Mouse (Mus musculus): ENCODE results near the gene Acadvl. TPM values are rescaled to one million over a fixed set of nuclear protein-coding genes. Genes with fewer than 3 reads are reported as not detected.

Gene Acadvl
- polyA plus RNA-seq, 2 experiments from 2014 or later, result 124 to 181 TPM

- ATAC-seq, result no peak
Measured at GRCm38 (mm10) chr11:69976271-69976670, 38.9 kb downstream of the Acadvl start.

DNA sequence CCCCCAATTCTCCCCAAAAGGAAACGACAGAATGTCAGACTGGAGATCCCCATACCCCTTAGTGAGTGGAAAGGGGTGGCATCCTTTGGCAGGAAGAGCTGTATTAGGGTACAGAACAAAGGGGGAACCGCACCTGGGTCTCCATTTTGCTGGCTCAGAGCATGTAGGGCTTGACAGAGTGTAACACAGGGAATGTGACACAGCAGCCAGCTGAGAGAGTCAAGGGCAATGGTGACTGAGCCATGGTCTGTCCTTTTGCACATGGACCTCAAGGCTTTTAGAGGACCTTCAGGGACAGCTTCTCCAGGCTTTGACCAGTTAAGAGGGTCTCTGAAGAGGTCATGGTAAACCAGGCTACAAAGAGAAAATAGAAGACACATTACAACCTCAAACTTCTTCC lies 40.3 kb downstream of the Acadvl start:
- ATAC-seq, result no peak

DNA sequence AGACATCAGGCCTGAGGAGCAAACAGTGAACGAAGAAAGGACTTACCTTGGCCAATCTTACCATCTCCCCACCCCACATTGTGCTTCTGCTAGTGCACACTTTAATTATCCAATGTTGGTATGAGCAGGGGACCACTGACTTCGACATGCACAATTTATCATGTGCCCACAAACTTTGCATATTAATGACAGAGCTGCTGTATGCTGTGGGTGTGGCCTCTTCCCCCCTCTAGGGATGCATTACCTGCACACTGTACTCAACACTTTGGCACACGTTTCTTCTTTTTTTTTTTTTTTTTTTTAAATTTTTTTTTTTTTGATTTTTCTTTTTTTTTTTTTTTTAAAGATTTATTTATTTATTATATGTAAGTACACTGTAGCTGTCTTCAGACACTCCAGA lies 44.4 kb downstream of the Acadvl start:
- ATAC-seq, result no peak

DNA sequence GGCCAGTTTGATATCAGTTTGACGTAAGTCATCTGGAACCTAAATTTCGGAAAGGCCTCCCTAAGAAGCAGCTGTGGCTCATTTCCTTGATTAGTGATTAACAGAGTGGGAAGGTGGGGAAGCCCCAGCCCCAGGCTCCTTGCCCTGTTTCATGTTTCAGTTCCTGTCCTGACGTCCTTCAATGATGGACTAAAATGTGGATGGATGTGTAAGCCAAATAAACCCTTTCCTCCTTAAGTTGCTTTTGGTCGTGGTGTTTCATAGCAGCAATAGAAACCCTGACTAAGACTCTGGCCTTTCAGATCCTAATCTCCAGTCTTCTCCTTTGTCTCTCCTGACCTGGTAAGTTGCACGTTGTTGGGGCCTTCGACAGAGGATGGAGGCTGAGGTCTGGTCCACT lies 45.0 kb downstream of the Acadvl start:
- no peak for ATAC-seq

GRCm38 (mm10) chr11:69968793-69969192 lies 46.4 kb downstream of the Acadvl start:
- no peak for ATAC-seq

- ATAC-seq, result no peak
Measured at GRCm38 (mm10) chr11:69966860-69967517, 48.2 kb downstream of the Acadvl start.

DNA sequence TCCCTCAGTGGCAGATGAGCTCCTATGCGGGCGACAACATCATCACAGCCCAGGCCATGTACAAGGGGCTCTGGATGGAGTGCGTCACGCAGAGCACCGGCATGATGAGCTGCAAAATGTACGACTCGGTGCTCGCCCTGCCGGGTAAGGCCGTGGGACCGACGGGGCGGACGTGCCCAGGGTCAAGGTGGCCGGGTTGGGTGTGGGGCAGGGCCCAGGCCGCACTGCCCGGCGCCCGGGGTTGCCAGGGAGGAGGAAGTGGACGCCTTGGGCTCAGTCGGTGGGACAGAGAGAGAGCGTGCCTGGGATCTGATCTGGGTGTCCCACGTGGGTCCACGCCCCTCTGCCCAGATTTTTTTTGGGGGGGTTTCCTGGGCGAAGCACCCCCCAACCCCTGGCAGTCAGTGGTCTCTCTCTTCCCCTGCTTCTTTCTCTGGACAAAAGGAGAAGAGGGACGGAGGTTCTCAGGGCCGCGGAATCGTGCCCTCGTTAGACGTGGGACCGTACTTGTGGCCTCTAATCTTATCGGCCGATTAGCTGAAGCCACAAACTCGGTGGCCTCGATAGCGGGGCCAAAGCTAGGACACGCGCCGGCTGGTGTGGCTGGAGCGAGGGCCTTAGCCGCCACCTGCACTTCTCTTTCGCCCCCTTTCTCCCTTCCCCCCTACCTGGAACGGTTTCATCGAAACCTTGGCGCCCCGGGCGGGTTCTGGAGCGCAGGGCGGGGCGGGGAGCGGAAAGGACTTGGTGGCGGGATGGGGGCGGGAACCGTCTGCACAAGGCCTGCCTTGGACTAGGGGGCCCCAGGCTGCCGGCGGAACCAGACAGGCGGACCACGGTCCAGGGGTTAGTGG lies 49.0 kb downstream of the Acadvl start:
- no peak for ATAC-seq

GRCm38 (mm10) chr11:69965271-69966005 lies 49.8 kb downstream of the Acadvl start:
- no peak for ATAC-seq

- ATAC-seq, result no peak
Measured at GRCm38 (mm10) chr11:69964650-69965270, 50.5 kb downstream of the Acadvl start, which contains the start of gene Cldn7. Gene Cldn7, plus strand, starts transcription at chr11:69964779.

GRCm38 (mm10) chr11:69961841-69962240 lies 53.4 kb downstream of the Acadvl start:
- ATAC-seq, result no peak

DNA sequence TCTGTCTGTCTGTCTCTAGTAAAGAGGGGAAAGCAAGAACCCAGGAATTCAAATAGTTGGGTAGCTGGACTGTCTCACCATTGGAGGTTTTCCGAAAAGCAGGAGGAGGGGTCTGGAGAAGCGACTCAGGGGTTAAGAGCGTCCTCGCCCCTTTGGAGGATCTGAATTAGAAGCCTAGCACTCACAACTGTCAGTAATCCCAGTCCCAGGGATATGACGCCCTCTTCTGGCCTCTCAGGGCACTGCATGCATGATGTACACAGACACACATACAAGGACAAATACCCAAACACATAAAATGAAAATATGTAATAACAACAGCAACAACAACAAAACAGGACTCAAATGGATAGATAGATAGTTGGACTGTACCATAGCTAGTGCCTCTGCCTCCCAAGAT lies 54.6 kb downstream of the Acadvl start:
- no peak for ATAC-seq

Other genes starting within 250 kb of the Acadvl start
- gene Zbtb4, start 249.5 kb downstream of the Acadvl start, polyA plus RNA-seq (2017; shearing (Covaris generic)), result 10 to 100 TPM; 11.2 to 11.8 TPM
- gene Chrnb1, start 219.5 kb downstream of the Acadvl start, polyA plus RNA-seq (2017; shearing (Covaris generic)), result 1 to 10 TPM; 2.9 to 4.5 TPM
- gene Fgf11, start 213.6 kb downstream of the Acadvl start, polyA plus RNA-seq (2017; shearing (Covaris generic)), result not detected
- not detected for gene Tmem102, start 209.8 kb downstream of the Acadvl start, polyA plus RNA-seq (2017; shearing (Covaris generic))
- not detected for gene Gm39566, start 200.1 kb downstream of the Acadvl start, polyA plus RNA-seq (2017; shearing (Covaris generic))
- gene Spem2, start 196.9 kb downstream of the Acadvl start, polyA plus RNA-seq (2017; shearing (Covaris generic)), result not detected
- under 1 TPM in 1 of 2 experiments, not detected in 1; 0.42 TPM for gene Spem1, start 193.2 kb downstream of the Acadvl start, polyA plus RNA-seq (2017; shearing (Covaris generic))
- gene Nlgn2, start 177.6 kb downstream of the Acadvl start, polyA plus RNA-seq (2017; shearing (Covaris generic)), result 1 to 10 TPM; 1.1 to 1.2 TPM
- gene Tmem256, start 176.9 kb downstream of the Acadvl start, polyA plus RNA-seq (2017; shearing (Covaris generic)), result 100 to 1,000 TPM in 1 of 2 experiments, 10 to 100 TPM in 1; 93.2 to 114 TPM
- gene Plscr3, start 169.0 kb downstream of the Acadvl start, polyA plus RNA-seq (2017; shearing (Covaris generic)), result 10 to 100 TPM; 22.4 to 33.5 TPM
- not detected for gene Tnk1, start 156.7 kb downstream of the Acadvl start, polyA plus RNA-seq (2017; shearing (Covaris generic))
- not detected for gene Tmem95, start 137.4 kb downstream of the Acadvl start, polyA plus RNA-seq (2017; shearing (Covaris generic))
- gene Kctd11, start 134.0 kb downstream of the Acadvl start, polyA plus RNA-seq (2017; shearing (Covaris generic)), result 1 to 10 TPM in 1 of 2 experiments, not detected in 1; 1.1 TPM
- 100 to 1,000 TPM; 256 to 383 TPM for gene Acap1, start 119.9 kb downstream of the Acadvl start, polyA plus RNA-seq (2017; shearing (Covaris generic))
- gene 2810408A11Rik, start 114.4 kb downstream of the Acadvl start, polyA plus RNA-seq (2017; shearing (Covaris generic)), result 1 to 10 TPM; 1.6 to 2.0 TPM
- 1 to 10 TPM; 8.3 to 9.1 TPM for gene Neurl4, start 114.3 kb downstream of the Acadvl start, polyA plus RNA-seq (2017; shearing (Covaris generic))
- gene Gps2, start 101.5 kb downstream of the Acadvl start, polyA plus RNA-seq (2017; shearing (Covaris generic)), result 100 to 1,000 TPM; 120 to 134 TPM
- 1,000 to 10,000 TPM; 1,067 to 1,377 TPM for gene Eif5a, start 93.5 kb downstream of the Acadvl start, polyA plus RNA-seq (2017; shearing (Covaris generic))
- not detected for gene Ybx2, start 79.6 kb downstream of the Acadvl start, polyA plus RNA-seq (2017; shearing (Covaris generic))
- not detected for gene Slc2a4, start 67.2 kb downstream of the Acadvl start, polyA plus RNA-seq (2017; shearing (Covaris generic))
- not detected for gene Cldn7, start 50.6 kb downstream of the Acadvl start, polyA plus RNA-seq (2017; shearing (Covaris generic))
- 10 to 100 TPM; 21.1 to 25.4 TPM for gene Ctdnep1, start 34.3 kb downstream of the Acadvl start, polyA plus RNA-seq (2017; shearing (Covaris generic))
- 10 to 100 TPM; 69.7 to 79.3 TPM for gene Elp5, start 32.9 kb downstream of the Acadvl start, polyA plus RNA-seq (2017; shearing (Covaris generic))
- 100 to 1,000 TPM; 282 to 355 TPM for gene Gabarap, start 24.3 kb downstream of the Acadvl start, polyA plus RNA-seq (2017; shearing (Covaris generic))
- gene Phf23, start 19.6 kb downstream of the Acadvl start, polyA plus RNA-seq (2017; shearing (Covaris generic)), result 10 to 100 TPM; 41.3 to 43.5 TPM
- gene Dvl2, start 14.8 kb downstream of the Acadvl start, polyA plus RNA-seq (2017; shearing (Covaris generic)), result 1 to 10 TPM; 4.0 to 4.6 TPM
- 10 to 100 TPM in 1 of 2 experiments, 1 to 10 TPM in 1; 9.4 to 17.1 TPM for gene Dlg4, start 1.5 kb upstream of the Acadvl start, polyA plus RNA-seq (2017; shearing (Covaris generic))
- gene Asgr1, start 38.7 kb upstream of the Acadvl start, polyA plus RNA-seq (2017; shearing (Covaris generic)), result not detected
- gene Asgr2, start 77.2 kb upstream of the Acadvl start, polyA plus RNA-seq (2017; shearing (Covaris generic)), result not detected
- gene Mgl2, start 114.9 kb upstream of the Acadvl start, polyA plus RNA-seq (2017; shearing (Covaris generic)), result not detected
- gene Clec10a, start 140.8 kb upstream of the Acadvl start, polyA plus RNA-seq (2017; shearing (Covaris generic)), result not detected
- gene Slc16a11, start 197.3 kb upstream of the Acadvl start, polyA plus RNA-seq (2017; shearing (Covaris generic)), result not detected
- 1 to 10 TPM; 2.7 to 3.9 TPM for gene Slc16a13, start 205.7 kb upstream of the Acadvl start, polyA plus RNA-seq (2017; shearing (Covaris generic))
- under 1 TPM; 0.31 to 0.56 TPM for gene Bcl6b, start 214.4 kb upstream of the Acadvl start, polyA plus RNA-seq (2017; shearing (Covaris generic))
- 100 to 1,000 TPM; 123 to 141 TPM for gene 0610010K14Rik, start 222.5 kb upstream of the Acadvl start, polyA plus RNA-seq (2017; shearing (Covaris generic))
- 1 to 10 TPM; 3.3 to 5.3 TPM for gene Gm21988, start 224.4 kb upstream of the Acadvl start, polyA plus RNA-seq (2017; shearing (Covaris generic))
- gene Rnasek, start 224.4 kb upstream of the Acadvl start, polyA plus RNA-seq (2017; shearing (Covaris generic)), result 100 to 1,000 TPM; 218 TPM
- gene Alox12, start 239.9 kb upstream of the Acadvl start, polyA plus RNA-seq (2017; shearing (Covaris generic)), result under 1 TPM in 1 of 2 experiments, not detected in 1; 0.31 TPM